Mouse (Mus musculus) heart, embryonic 11.5 days (tissue): ENCODE measurements around the gene Iqsec1. TPM values are rescaled to one million over a fixed set of nuclear protein-coding genes. Genes with fewer than 3 reads are reported as not detected.

Experiments used
- ATAC-seq: fragments of 200-750 bp; cut with Nextera tagmentation; replicated peaks from 2 replicates; pipeline ENCODE4 v1.8.0; 2017; ENCODE audit warnings: moderate library complexity; ENCODE audit not compliant: insufficient number of reproducible peaks, low FRiP score, low TSS enrichment
- H3K27ac ChIP-seq: fragments of 300-500 bp; sonication (generic); 2 replicates; pipeline ENCODE4 v1.5.1; 2014; ENCODE audit warnings: mild to moderate bottlenecking, low read depth, low read length
- H3K27me3 ChIP-seq: fragments of 300-500 bp; sonication (generic); 2 replicates; pipeline ENCODE4 v1.6.1; 2014; ENCODE audit warnings: mild to moderate bottlenecking, low read length, mixed read lengths; ENCODE audit not compliant: control insufficient read depth, insufficient read depth
- H3K36me3 ChIP-seq: fragments of 300-500 bp; sonication (generic); 2 replicates; pipeline ENCODE4 v1.6.1; 2014; ENCODE audit warnings: mild to moderate bottlenecking, low read length, moderate library complexity, mixed read lengths; ENCODE audit not compliant: control insufficient read depth, insufficient read depth
- H3K4me1 ChIP-seq: fragments of 300-500 bp; sonication (generic); 2 replicates; pipeline ENCODE4 v1.6.1; 2014; ENCODE audit warnings: low read length; ENCODE audit not compliant: control insufficient read depth, insufficient read depth
- H3K4me2 ChIP-seq: fragments of 300-500 bp; sonication (generic); 2 replicates; pipeline ENCODE4 v1.6.1; 2014; ENCODE audit warnings: mild to moderate bottlenecking, moderate library complexity
- H3K4me3 ChIP-seq: fragments of 300-500 bp; sonication (generic); 2 replicates; pipeline ENCODE4 v1.5.1; 2014; ENCODE audit warnings: low read depth, low read length
- H3K9ac ChIP-seq: fragments of 300-500 bp; sonication (generic); 2 replicates; pipeline ENCODE4 v1.6.1; 2014; ENCODE audit warnings: mild to moderate bottlenecking, low read depth, low read length, moderate library complexity
- H3K9me3 ChIP-seq: fragments of 300-500 bp; sonication (generic); replicated peaks from 2 replicates; pipeline ENCODE4 v1.6.1; 2016; ENCODE audit warnings: low read length; ENCODE audit not compliant: control insufficient read depth
- WGBS: fragments of 180-500 bp; shearing (Covaris S2); extraction: QIAGEN DNeasy Blood & Tissue Kit; methylation state at CpG from one replicate; pipeline ENCODE4 v1.1.7; 2014; ENCODE audit not compliant: insufficient replicate concordance; 5-methylcytosine and 5-hydroxymethylcytosine counted together
- polyA plus RNA-seq: library from polyadenylated mRNA; unstranded; fragments of >200 nt; fragmentation: Nextera tagmentation; extraction: Ambion mirVana; gene quantifications from 2 replicates; pipeline ENCODE4 v1.2.1, GENCODE M21; 2014

Iqsec1 gene
- polyA plus RNA-seq, 1 experiment from 2014 or later, result 18.1 TPM

GRCm38 (mm10) chr6:90988299-90988625, 223 bp downstream of the Iqsec1 start:
- Histone ChIP-seq H3K9me3 (0 out of 2 replicates have a peak, but pooled peaks cover 2% of the 10 kb centered on the region), H3K27me3 (no peaks in the 10 kb centered on the region), H3K27ac (peak overlapping the region; percentile 63), H3K36me3 (no peaks in the 10 kb centered on the region), H3K9ac (peak overlapping the region; percentile 78), H3K4me1 (peaks cover 37% of the 10 kb centered on the region), H3K4me3 (peak overlapping the region; percentile 70), H3K4me2 (peak overlapping the region; percentile 92)
- ATAC-seq, result peak; percentile 16; the same call in 1 of the 2 replicates
- 0% methylated on average over 23 of the region's 59 CpGs for WGBS

- Histone ChIP-seq H3K27ac (peak overlapping the region; percentile 70), H3K9ac (peak overlapping the region; percentile 78), H3K9me3 (0 out of 2 replicates have a peak, but pooled peaks cover 2% of the 10 kb centered on the region), H3K4me3 (peak overlapping the region; percentile 70), H3K36me3 (no peaks in the 10 kb centered on the region), H3K27me3 (no peaks in the 10 kb centered on the region), H3K4me1 (peaks cover 42% of the 10 kb centered on the region), H3K4me2 (peak overlapping the region; percentile 92)
- under 1% methylated on average over 66 of the region's 76 CpGs for WGBS
- ATAC-seq, result no peak
These were observed 755 bp downstream of the Iqsec1 start for GRCm38 (mm10) chr6:90987561-90988298.

DNA sequence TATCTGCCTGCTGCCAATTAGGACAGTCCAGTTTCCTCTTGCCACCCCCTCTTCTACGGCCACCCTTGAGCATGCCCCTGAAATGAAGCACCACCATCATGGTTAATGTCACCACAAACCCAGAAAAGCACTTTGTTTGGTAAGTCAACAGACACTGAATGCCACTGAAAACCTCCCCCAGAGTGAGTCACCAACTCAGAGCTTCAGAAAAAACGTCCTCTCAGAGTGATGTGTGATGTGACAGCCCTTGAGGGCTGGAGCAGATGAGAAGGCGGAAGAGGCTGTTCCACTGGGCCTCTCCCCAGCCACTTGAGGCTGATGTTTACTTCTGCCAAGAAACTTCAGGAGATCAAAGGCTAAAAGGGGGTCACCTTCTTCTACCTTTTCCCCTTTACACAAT, 4.4 kb downstream of the Iqsec1 start:
- Histone ChIP-seq H3K27me3 (no peaks in the 10 kb centered on the region), H3K9ac (no peak overlapping the region), H3K9me3 (no peaks in the 10 kb centered on the region), H3K27ac (peak overlapping the region; percentile 71), H3K4me1 (peaks cover 52% of the 10 kb centered on the region), H3K36me3 (no peaks in the 10 kb centered on the region), H3K4me3 (no peak overlapping the region), H3K4me2 (no peak overlapping the region)
- no peak for ATAC-seq
- 16% methylated on average over 3 of the region's 3 CpGs for WGBS

DNA sequence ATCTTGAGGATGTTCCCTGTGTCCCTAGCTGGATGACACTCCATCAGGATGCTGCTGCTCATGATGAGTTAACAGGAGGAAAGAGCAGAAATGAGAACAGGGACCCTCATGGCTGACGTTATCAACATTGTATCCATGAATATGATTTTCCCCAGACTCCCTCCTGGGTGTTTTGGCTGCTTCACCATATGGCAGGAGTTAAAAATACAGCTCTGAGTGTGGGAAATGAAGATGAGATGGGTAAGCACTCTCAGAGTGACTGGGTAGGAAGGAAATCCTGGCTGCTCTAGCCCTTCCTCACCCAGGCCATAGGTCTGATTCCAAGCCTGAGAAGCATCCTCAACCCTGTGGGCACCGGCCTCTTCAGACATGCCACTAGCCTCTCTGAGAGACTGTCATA, 14.2 kb downstream of the Iqsec1 start:
- Histone ChIP-seq H3K9me3 (no peaks in the 10 kb centered on the region), H3K27me3 (no peaks in the 10 kb centered on the region), H3K36me3 (no peaks in the 10 kb centered on the region), H3K4me1 (peaks cover 28% of the 10 kb centered on the region), H3K4me3 (no peak overlapping the region), H3K9ac (no peak overlapping the region), H3K27ac (no peak overlapping the region), H3K4me2 (no peak overlapping the region)
- 90% methylated on average over 2 of the region's 2 CpGs for WGBS
- ATAC-seq, result no peak

DNA sequence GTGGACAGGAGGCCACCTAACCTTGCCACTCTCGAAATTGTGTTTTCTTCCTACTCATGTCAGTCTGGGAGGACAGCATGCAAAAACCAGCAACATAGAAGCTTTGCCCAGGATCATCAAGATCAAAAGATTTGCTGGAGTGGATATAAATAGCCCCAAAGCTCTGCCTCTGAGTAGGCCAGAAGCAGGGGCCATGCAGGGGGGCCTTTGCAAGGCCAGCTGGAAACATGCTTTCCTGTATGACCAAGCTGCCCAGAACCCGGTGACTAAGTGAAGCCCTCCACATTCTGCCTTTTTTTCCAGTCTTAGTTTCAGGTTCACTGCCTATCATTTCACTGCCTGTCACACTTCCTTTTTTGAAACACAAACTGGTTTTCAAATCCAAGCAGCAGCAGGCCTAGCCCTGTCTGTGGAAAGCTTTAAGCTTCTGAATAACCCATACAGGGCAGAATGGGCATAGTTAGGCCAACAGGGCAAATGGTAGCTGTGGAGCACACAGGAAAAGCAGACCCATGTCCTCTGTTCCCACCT, 19.1 kb downstream of the Iqsec1 start:
- H3K4me2 ChIP-seq, result 0 out of 2 replicates have a peak overlapping the region, but pooled peaks have one; percentile 5
- ATAC-seq, result no peak
- no peak overlapping the region for H3K4me3 ChIP-seq
- 11% methylated on average over 2 of the region's 2 CpGs for whole genome bisulfite sequencing
- peak overlapping the region; percentile 60; the same call in 1 of the 2 replicates for H3K9ac ChIP-seq
- no peaks in the 10 kb centered on the region for H3K36me3 ChIP-seq
- H3K4me1 ChIP-seq, result peaks cover 34% of the 10 kb centered on the region
- H3K9me3 ChIP-seq, result no peaks in the 10 kb centered on the region
- no peaks in the 10 kb centered on the region for H3K27me3 ChIP-seq
- peak overlapping the region; percentile 81 for H3K27ac ChIP-seq

- Histone ChIP-seq H3K4me3 (no peak overlapping the region), H3K9me3 (no peaks in the 10 kb centered on the region), H3K9ac (no peak overlapping the region), H3K27me3 (no peaks in the 10 kb centered on the region), H3K4me2 (no peak overlapping the region), H3K4me1 (peaks cover 8% of the 10 kb centered on the region), H3K27ac (no peak overlapping the region), H3K36me3 (no peaks in the 10 kb centered on the region)
- ATAC-seq, result no peak
- 55% methylated on average over 4 of the region's 4 CpGs for WGBS
These were observed 35.1 kb downstream of the Iqsec1 start for GRCm38 (mm10) chr6:90953349-90953748.

- peaks cover 12% of the 10 kb centered on the region for H3K4me1 ChIP-seq
- no peak overlapping the region for H3K27ac ChIP-seq
- 59% methylated on average over 2 of the region's 2 CpGs for WGBS
These were observed 37.5 kb downstream of the Iqsec1 start for GRCm38 (mm10) chr6:90950936-90951335.

GRCm38 (mm10) chr6:90948097-90948496, 40.4 kb downstream of the Iqsec1 start:
- Histone ChIP-seq H3K9me3 (no peaks in the 10 kb centered on the region), H3K9ac (no peak overlapping the region), H3K4me1 (peaks cover 27% of the 10 kb centered on the region), H3K27ac (no peak overlapping the region), H3K36me3 (no peaks in the 10 kb centered on the region), H3K27me3 (no peaks in the 10 kb centered on the region), H3K4me3 (no peak overlapping the region), H3K4me2 (no peak overlapping the region)
- no peak for ATAC-seq
- WGBS, result 85% methylated on average over 1 of the region's 1 CpGs

More at GRCm38 (mm10) chr6:90950936-90951335, 37.5 kb downstream of the Iqsec1 start:
- Histone ChIP-seq H3K4me3 (no peak overlapping the region), H3K9ac (no peak overlapping the region), H3K36me3 (no peaks in the 10 kb centered on the region), H3K27me3 (no peaks in the 10 kb centered on the region), H3K4me2 (no peak overlapping the region), H3K9me3 (no peaks in the 10 kb centered on the region)
- ATAC-seq, result no peak
